Mouse (Mus musculus) heart, postnatal 0 days (tissue): ENCODE data around the gene Megf8.

ENCODE experiments used
- CTCF ChIP-seq: IDR thresholded peaks from 2 replicates; pipeline ENCODE4 v1.5.1; 2016; ENCODE audit warnings: antibody characterized with exemption, control low read depth, low read depth
- EP300 ChIP-seq: IDR thresholded peaks from 2 replicates; pipeline ENCODE4 v1.6.1; 2016; ENCODE audit warnings: antibody characterized with exemption, low read depth

DNA sequence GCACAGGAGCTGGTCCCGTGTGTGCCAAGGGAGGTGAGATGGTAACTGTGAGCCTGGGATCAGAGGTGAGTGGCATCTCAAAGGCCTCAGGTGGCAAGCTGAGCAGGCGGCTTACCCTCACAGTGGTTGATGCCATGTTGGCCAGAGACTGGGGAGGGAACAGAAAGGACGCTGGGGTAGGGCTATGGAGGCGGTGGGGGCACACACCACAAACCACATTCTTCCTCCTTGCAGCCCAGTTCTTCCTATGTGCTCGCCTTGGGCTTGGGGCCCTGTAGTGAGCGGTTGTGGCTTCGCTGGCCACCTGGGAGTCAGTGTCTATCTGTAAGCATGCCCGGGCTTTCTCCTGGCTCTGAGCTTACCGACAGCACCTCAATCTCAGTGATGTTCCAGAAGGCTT lies 67.9 kb downstream of the Megf8 start:
- TF ChIP-seq CTCF (no peak), EP300 (no peak)
